Mouse (Mus musculus) retina, embryonic 14.5 days (tissue): ENCODE data around the gene Ccl17.

Experiments used
- DNase-seq: peaks from one replicate; pipeline ENCODE4 v3.0.0-alpha.2; 2015; ENCODE audit warnings: low spot score

Ccl17 gene

DNA sequence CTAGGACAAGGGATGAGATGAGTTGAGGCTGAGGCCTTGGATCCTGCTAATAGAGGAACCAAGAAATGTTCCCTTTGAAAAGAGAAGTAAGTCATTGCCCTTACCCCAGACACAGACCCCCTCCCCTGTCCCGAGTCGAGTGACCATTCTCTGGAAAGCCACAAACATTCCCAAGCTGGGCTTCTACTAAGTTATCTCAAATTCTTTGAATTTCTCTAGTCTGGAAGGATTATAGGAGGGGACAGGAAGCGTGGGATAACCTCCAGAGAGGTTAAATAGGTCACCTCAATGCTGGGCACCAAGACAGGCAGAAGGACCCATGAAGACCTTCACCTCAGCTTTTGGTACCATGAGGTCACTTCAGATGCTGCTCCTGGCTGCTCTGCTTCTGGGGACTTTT, at the start of gene Ccl17:
Ccl17 (plus strand) TSS at position 301 of the 400 bp plus-strand sequence.
- no peak for DNase-seq

DNA sequence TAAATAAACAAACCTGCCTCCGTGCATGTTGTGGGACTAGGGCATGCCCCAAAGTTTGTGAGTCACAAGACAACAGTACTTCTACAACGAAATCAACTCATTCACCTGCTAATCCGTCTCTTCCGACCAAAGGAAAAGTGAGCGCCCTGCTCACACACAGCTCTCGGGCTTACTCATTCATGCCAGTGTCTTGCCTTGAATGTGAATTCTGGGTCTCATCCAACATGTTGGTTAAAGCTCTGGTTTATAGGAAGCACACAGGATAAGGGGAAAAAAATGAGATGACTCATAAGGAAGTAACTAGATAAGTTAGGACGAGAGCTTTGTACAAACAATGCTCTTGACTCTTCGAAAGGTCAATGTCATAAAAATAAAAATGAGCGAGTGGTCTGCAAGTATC, 43.2 kb upstream of the Ccl17 start:
- no peak for DNase-seq

GRCm38 (mm10) chr8:94770945-94771344, 39.3 kb upstream of the Ccl17 start:
- DNase-seq: no peak

GRCm38 (mm10) chr8:94771941-94772670, 38.1 kb upstream of the Ccl17 start, which contains the start of gene Cx3cl1:
Gene Cx3cl1, plus strand, starts transcription at chr8:94772009.
- DNase-seq: peak; percentile 76

DNA sequence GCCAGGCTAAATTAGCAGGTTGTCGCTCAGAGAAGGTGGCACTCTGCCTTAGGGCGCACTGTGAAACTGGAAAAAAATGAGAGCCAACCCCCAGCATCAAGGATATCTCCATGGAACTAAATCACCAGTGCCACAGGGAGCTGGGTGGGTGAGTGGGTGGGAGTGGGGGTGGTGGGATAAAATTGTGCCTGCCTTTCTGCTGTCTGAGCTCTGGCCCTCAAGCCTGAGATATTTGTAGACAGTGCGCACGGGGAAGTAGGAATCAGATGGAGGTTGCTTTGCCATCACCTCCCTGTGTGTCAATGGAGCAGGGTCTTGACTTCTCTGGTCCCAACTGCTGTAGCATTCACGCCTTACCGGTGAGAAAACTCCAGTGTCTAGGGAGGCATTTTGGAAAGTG, 37.2 kb upstream of the Ccl17 start:
- no peak for DNase-seq

- DNase-seq: no peak
These were observed 36.5 kb upstream of the Ccl17 start for GRCm38 (mm10) chr8:94773700-94774171.

DNA sequence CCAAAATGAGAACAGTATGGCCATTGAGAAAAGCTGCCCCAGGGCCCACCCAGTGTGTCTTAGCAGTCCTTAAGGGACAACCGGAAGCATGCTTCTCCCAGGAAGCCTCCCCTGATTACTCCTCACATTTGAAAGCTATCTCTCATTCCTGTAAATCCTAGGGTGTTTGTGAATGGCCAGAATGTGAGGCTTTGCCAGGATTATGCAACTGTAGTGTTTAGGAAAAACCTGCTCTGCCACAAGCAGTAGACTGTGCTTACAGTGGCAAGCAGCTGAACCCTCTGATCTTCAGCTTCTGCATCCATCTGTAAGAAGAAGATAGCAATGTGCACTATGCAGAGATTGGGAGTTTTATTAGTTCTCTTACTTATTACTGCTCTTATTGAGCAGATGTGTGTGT, 35.7 kb upstream of the Ccl17 start:
- DNase-seq: no peak

DNA sequence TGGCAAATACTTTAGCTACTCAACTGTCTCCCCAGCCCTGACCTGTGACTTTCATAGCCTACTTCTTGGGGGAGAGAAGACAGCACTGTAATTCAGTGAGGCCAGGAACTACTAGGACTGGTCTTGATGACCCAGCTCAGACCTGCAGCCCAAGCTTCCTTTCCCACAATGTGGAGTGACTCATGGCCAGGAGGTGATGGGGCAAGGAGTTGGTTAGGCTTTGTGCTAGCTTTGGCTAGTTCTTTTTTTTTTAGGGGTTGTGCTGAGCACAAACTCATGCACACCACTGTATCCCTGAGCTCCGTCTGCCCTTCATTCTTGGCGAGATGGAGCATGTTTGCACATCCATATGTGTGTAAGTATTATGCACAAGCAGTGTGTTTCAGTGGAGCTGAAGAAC, 33.9 kb upstream of the Ccl17 start:
- DNase-seq: no peak

- DNase-seq: no peak
These were observed 32.2 kb upstream of the Ccl17 start for GRCm38 (mm10) chr8:94778036-94778435.

GRCm38 (mm10) chr8:94778473-94778872, 31.8 kb upstream of the Ccl17 start:
- no peak for DNase-seq

DNA sequence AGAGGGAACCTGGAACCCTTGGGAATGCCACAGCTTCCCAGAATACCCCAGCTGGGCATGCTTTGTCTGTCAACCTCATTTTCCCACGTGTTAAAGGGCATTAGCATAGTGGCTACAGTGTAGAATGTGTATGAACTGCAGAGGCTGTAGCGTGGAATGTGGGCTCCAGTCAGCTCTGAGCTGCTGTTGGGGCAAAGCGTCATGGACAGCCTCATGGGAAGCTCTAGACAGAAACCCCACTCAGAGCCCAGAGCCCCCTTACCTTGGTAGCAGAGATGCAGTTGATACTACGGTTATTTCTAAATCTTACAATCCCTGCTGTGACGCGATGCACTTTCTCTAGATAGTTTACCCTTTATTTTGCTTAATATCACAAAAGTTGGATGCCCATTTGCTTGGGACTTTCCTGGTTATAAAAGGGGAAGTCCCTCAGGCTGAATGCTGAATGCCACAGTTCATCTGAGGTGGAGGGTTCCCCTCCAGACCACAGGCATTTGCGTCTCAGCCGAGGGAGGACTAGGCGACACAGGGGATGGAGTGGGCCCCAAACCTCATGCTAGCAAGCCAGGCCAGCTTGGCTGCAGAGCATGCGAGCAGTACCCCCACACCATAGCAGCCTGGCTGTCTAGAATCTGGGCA, 31.2 kb upstream of the Ccl17 start:
- DNase-seq: no peak

- DNase-seq: no peak
These were observed 30.5 kb upstream of the Ccl17 start for GRCm38 (mm10) chr8:94779534-94780294.

DNA sequence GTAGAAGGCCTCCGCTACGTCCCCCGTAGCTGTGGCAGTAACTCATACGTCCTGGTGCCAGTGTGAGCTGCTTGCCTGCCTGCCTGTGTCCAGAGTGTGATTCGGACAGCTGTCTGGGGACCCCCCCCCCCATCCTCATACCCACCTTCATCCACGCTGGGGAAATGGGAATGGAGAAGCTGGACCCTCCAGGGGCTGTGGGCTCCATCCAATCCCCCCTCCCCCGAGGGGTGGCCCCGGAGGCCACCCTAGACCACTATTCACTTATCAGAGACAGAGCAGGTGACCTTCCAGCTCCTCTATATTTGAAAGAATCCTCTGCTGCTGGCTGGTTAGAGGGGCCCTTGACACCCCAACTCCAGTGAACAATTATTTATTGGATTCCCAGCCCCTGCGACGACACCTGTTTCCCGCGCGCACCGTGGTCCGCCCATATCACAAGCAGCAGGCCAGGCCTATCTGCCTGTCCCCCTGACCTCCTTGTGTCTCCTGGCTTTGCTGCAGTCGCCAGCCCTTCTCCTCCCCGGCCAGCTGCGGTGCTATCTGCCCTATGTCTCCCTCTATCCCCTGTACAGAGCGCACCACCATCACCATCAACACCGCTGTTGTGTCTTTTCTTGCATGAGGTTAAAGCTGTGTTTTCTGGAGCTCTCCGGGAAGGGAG, 29.6 kb upstream of the Ccl17 start:
- no peak for DNase-seq

DNA sequence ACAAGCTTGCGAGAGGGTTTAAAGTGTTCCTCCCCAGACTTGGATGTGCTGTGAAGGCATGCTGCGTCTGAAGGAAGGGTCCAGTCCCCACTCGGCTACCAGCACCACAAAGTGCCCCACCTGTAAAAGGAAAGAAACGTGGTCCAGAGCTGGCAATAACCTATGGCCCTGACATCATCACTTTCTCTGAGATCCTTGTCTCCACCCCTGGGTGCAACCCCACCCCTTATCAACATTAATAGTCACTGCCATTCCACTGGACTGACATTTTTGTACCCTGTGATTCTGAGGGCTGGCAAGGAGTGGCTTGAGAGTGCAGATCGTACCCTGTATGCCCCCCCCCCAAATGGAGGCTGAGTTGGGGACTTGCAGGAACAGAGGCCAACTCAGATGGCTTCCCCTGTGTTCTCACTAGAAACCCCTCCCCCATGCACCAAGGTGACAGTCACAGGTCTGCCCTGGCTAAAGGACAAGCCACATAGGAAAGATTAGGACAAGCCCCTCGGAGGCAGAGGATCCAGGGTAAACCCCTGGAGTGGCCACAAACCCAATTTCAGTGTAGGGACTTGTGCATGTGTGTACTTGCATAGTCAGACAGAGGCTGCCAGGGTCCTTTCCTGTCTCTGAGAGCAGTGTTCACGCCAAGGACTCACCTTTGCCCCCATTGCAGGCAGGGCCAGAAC, 29.0 kb upstream of the Ccl17 start:
- no peak for DNase-seq

DNA sequence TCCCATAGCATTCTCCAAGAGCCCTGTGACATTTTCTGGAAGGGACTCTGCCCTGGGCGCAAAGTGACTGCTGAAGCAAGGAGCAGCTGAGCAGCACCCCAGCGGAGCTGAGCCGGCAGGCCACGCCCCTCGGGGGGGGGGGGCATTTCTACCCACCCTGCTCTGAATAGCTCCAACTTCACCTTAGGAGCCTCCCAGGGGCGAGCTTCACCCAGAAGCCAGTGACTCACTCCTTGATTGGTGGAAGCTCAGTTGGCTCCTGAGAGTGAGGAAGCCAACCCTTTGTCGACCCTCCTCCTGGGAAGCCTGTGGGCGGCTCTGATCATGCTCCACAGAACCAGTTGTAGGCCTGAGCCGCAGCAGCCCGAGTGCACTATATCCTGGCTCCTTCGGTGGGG, 28.4 kb upstream of the Ccl17 start:
- no peak for DNase-seq

DNA sequence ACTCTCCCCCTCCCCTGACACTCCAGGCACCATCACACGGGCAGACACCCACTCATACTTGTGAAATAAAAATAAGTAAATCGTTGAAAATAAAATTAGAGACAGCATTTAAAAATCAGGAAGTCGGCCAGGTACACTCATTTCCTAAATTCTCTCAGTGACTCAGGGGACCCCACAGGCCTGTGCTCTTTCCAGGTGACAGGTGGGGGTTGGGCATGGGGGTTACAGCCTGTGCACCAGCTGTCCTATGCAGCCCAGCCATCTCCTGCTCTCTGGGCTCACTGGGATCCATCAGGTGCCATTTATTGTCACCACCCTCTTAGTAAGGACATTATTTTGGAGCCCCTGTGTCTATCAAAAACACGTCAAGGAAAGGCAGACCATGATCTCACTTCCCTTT, 26.4 kb upstream of the Ccl17 start:
- DNase-seq: no peak

GRCm38 (mm10) chr8:94785247-94785985, 24.8 kb upstream of the Ccl17 start:
- DNase-seq: no peak

GRCm38 (mm10) chr8:94785995-94786595, 24.2 kb upstream of the Ccl17 start:
- DNase-seq: no peak

GRCm38 (mm10) chr8:94787524-94788501, 22.4 kb upstream of the Ccl17 start:
- no peak for DNase-seq
